Mouse (Mus musculus): ENCODE data around the gene Mettl1.

Gene Mettl1

GRCm38 (mm10) chr10:127041274-127041766 is at the start of gene Mettl1, which contains the start of gene Eef1akmt3:
Gene Mettl1 (plus strand): TSS chr10:127041414.
Gene Eef1akmt3 (minus strand): TSS chr10:127041513.
- peak; percentile 67 for DNase-seq (ENCODE audit: extremely low spot score, low spot score)

GRCm38 (mm10) chr10:126991676-126992075 is 49.5 kb upstream of the Mettl1 start:
- DNase-seq (ENCODE audit: extremely low spot score, low spot score), result no peak

GRCm38 (mm10) chr10:126993621-126994020 is 47.6 kb upstream of the Mettl1 start:
- DNase-seq (ENCODE audit: extremely low spot score, low spot score), result no peak

- no peak for DNase-seq (ENCODE audit: extremely low spot score, low spot score)
Observed at GRCm38 (mm10) chr10:126997340-126998113, 43.7 kb upstream of the Mettl1 start.

GRCm38 (mm10) chr10:127000529-127000928 is 40.7 kb upstream of the Mettl1 start, which contains the start of gene Avil:
Gene Avil (plus strand): TSS chr10:127000709.
- DNase-seq (ENCODE audit: extremely low spot score, low spot score), result no peak

GRCm38 (mm10) chr10:127001297-127001696 is 39.9 kb upstream of the Mettl1 start:
- DNase-seq (ENCODE audit: extremely low spot score, low spot score), result no peak

- no peak for DNase-seq (ENCODE audit: extremely low spot score, low spot score)
Observed at GRCm38 (mm10) chr10:127002056-127002455, 39.2 kb upstream of the Mettl1 start.

- no peak for DNase-seq (ENCODE audit: extremely low spot score, low spot score)
Observed at GRCm38 (mm10) chr10:127002765-127003164, 38.4 kb upstream of the Mettl1 start.

- no peak for DNase-seq (ENCODE audit: extremely low spot score, low spot score)
Observed at GRCm38 (mm10) chr10:127003334-127003733, 37.9 kb upstream of the Mettl1 start.

- no peak for DNase-seq (ENCODE audit: extremely low spot score, low spot score)
Observed at GRCm38 (mm10) chr10:127003806-127004205, 37.4 kb upstream of the Mettl1 start.

- DNase-seq (ENCODE audit: extremely low spot score, low spot score), result no peak
Observed at GRCm38 (mm10) chr10:127016488-127016887, 24.7 kb upstream of the Mettl1 start.

- DNase-seq (ENCODE audit: extremely low spot score, low spot score), result no peak
Observed at GRCm38 (mm10) chr10:127017071-127017470, 24.1 kb upstream of the Mettl1 start.

- DNase-seq (ENCODE audit: extremely low spot score, low spot score), result no peak
Observed at GRCm38 (mm10) chr10:127018422-127018821, 22.8 kb upstream of the Mettl1 start.

- DNase-seq (ENCODE audit: extremely low spot score, low spot score), result peak; percentile 94
Observed at GRCm38 (mm10) chr10:127030336-127031296, 10.6 kb upstream of the Mettl1 start, which contains the start of gene Tsfm. Gene Tsfm (minus strand): TSS chr10:127030840.

GRCm38 (mm10) chr10:127033301-127033741 is 7.9 kb upstream of the Mettl1 start:
- no peak for DNase-seq (ENCODE audit: extremely low spot score, low spot score)

- no peak for DNase-seq (ENCODE audit: extremely low spot score, low spot score)
Observed at GRCm38 (mm10) chr10:127036273-127036672, 4.9 kb upstream of the Mettl1 start.

- no peak for DNase-seq (ENCODE audit: extremely low spot score, low spot score)
Observed at GRCm38 (mm10) chr10:127037641-127038040, 3.6 kb upstream of the Mettl1 start.

GRCm38 (mm10) chr10:127040569-127041214 is 522 bp upstream of the Mettl1 start:
- DNase-seq (ENCODE audit: extremely low spot score, low spot score), result no peak

GRCm38 (mm10) chr10:127041774-127042338 is 642 bp downstream of the Mettl1 start:
- DNase-seq (ENCODE audit: extremely low spot score, low spot score), result peak; percentile 96

- no peak for DNase-seq (ENCODE audit: extremely low spot score, low spot score)
Observed at GRCm38 (mm10) chr10:127042468-127043115, 1.4 kb downstream of the Mettl1 start.

Data from neural tube, embryonic 10.5 days (tissue).